Mouse (Mus musculus) forebrain, embryonic 13.5 days (tissue): Measurements from ENCODE around the gene Sorcs3. TPM values are rescaled to one million over a fixed set of nuclear protein-coding genes. Genes with fewer than 3 reads are reported as not detected.

Source experiments
- ATAC-seq: fragments of 200-750 bp; cut with Nextera tagmentation; 2 replicates; pipeline ENCODE4 v1.8.0; 2017
- H3K27ac ChIP-seq: fragments of 300-500 bp; sonication (generic); 2 replicates; pipeline ENCODE4 v1.5.1; 2015; ENCODE audit warnings: inconsistent platforms, mild to moderate bottlenecking, moderate library complexity
- H3K27me3 ChIP-seq: fragments of 300-500 bp; sonication (generic); 2 replicates; pipeline ENCODE4 v1.6.1; 2015; ENCODE audit warnings: mild to moderate bottlenecking, inconsistent platforms
- H3K36me3 ChIP-seq: fragments of 300-500 bp; sonication (generic); 2 replicates; pipeline ENCODE4 v1.6.1; 2015; ENCODE audit warnings: mild to moderate bottlenecking, inconsistent platforms; ENCODE audit not compliant: poor library complexity, severe bottlenecking
- H3K4me1 ChIP-seq: fragments of 300-500 bp; sonication (generic); 2 replicates; pipeline ENCODE4 v1.6.1; 2015; ENCODE audit warnings: inconsistent platforms
- H3K4me2 ChIP-seq: fragments of 300-500 bp; sonication (generic); 2 replicates; pipeline ENCODE4 v1.6.1; 2015; ENCODE audit warnings: inconsistent platforms, mild to moderate bottlenecking, moderate library complexity
- H3K4me3 ChIP-seq: fragments of 300-500 bp; sonication (generic); 2 replicates; pipeline ENCODE4 v1.5.1; 2015; ENCODE audit warnings: mild to moderate bottlenecking, inconsistent platforms
- H3K9ac ChIP-seq: fragments of 300-500 bp; sonication (generic); 2 replicates; pipeline ENCODE4 v1.6.1; 2015; ENCODE audit warnings: mild to moderate bottlenecking, inconsistent platforms
- H3K9me3 ChIP-seq: fragments of 300-500 bp; sonication (generic); replicated peaks from 2 replicates; pipeline ENCODE4 v1.6.1; 2016; ENCODE audit warnings: inconsistent platforms
- WGBS: fragments of 180-500 bp; shearing (Covaris S2); methylation state at CpG from one replicate; pipeline ENCODE4 v1.1.7; 2015; 5-methylcytosine and 5-hydroxymethylcytosine counted together
- polyA plus RNA-seq: library from polyadenylated mRNA; unstranded; fragments of >200 nt; fragmentation: Nextera tagmentation; extraction: Ambion mirVana; gene quantifications from 2 replicates; pipeline ENCODE4 v1.2.1, GENCODE M21; 2015

The Sorcs3 gene
- polyA plus RNA-seq, 1 experiment from 2014 or later = 3.8 TPM

DNA sequence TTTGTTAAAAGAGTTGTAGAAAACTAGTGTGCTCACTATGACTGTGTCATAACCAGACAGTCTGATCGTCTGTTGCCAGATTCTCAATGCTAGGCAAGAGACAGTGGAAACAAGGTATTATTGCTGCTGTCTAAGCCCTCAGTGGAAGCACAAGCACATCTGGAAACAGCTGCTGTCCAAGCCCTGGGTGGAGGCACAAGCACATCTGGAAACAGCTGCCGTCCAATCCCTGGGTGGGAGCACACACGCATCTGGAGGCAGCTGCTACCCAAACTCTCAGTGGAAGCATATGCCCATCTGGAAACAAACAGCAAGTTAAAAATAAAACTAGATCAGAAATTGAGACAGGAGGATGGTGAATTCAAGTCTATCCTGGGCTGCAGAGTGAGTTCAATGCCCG, 136.9 kb downstream of the Sorcs3 start:
- Histone ChIP-seq H3K36me3 (no peaks in the 10 kb centered on the region), H3K27ac (no peak overlapping the region)
- ATAC-seq = no peak

DNA sequence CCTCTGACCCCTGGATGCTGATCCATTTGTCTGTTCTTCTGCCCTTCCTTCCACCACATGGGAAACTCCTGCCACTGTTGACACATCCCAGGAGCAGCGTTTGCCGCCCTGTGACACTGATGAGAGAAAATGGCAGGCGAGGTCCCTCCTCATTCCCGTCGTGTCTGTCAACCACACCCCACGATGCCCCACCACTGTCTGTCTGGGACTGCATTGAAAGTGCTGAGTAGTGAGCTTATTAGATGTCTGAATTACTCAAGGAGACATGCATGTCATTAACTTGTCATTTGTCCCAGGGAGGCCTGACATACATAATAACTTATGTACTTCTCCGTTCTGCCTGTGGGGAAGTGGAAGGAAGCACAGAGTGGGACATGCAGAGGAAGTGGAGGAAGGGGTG, 137.6 kb downstream of the Sorcs3 start:
- Histone ChIP-seq H3K9me3 (no peaks in the 10 kb centered on the region), H3K27me3 (no peaks in the 10 kb centered on the region), H3K9ac (no peak overlapping the region), H3K27ac (no peak overlapping the region), H3K4me2 (no peak overlapping the region), H3K36me3 (no peaks in the 10 kb centered on the region), H3K4me1 (peaks cover 22% of the 10 kb centered on the region), H3K4me3 (no peak overlapping the region)
- WGBS = 62% methylated on average over 7 of the region's 7 CpGs
- ATAC-seq = peak; percentile 73

More for the DNA sequence above, 136.9 kb downstream of the Sorcs3 start:
- Histone ChIP-seq H3K27me3 (no peaks in the 10 kb centered on the region), H3K4me2 (no peak overlapping the region), H3K4me3 (no peak overlapping the region), H3K4me1 (peaks cover 22% of the 10 kb centered on the region), H3K9me3 (no peaks in the 10 kb centered on the region), H3K9ac (no peak overlapping the region)
- WGBS = 84% methylated on average over 4 of the region's 4 CpGs

DNA sequence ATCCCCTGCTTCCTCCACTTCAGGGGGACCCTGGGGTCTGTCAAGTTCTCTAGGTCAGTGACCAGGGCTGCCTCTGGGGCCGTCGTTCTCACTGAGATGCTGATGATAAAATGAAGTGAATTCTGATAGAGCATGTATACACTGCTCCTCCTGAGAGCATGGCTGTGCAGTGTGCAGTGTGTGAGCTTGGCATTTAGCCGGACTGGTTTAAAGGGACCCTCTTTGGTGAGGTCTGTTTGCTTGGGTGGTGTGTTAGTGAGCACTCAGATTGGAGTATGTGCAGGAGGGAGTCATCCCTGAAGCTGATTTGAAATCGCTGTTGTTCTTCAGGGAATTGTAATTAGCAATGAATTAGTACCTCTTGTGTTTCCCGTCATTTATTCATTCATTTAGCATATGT, 141.3 kb downstream of the Sorcs3 start:
- Histone ChIP-seq H3K9ac (no peak overlapping the region), H3K27me3 (no peaks in the 10 kb centered on the region), H3K4me1 (peaks cover 22% of the 10 kb centered on the region), H3K36me3 (no peaks in the 10 kb centered on the region), H3K27ac (no peak overlapping the region), H3K4me2 (no peak overlapping the region), H3K9me3 (no peaks in the 10 kb centered on the region), H3K4me3 (no peak overlapping the region)
- WGBS = 69% methylated on average over 5 of the region's 5 CpGs
- ATAC-seq = peak; percentile 50; the same call in 1 of the 2 replicates

DNA sequence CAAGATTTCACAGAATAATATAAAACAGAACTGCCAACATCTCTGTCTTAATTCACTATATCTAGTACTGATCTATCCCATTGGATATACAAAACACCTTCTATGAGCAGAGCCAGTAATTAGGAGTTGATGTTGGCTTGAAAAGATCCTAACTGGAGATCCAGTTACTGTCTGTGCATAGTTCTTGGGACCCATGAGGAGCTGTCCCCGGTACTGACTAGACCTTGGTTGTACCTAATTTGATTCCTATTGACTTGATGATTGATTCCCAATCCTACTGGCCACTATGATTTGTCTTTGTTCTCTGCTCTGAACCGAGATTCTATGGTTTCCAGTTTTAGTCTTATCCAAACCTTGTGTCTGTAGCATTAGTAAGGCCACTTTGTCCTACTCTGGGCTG, 151.0 kb downstream of the Sorcs3 start:
- 0 out of 2 replicates have a peak, but pooled peaks cover 5% of the 10 kb centered on the region for H3K4me1 ChIP-seq
- H3K4me2 ChIP-seq = no peak overlapping the region
- WGBS = 83% methylated on average over 2 of the region's 2 CpGs
- no peaks in the 10 kb centered on the region for H3K9me3 ChIP-seq
- H3K27ac ChIP-seq = no peak overlapping the region
- no peak overlapping the region for H3K9ac ChIP-seq
- H3K4me3 ChIP-seq = no peak overlapping the region
- H3K27me3 ChIP-seq = no peaks in the 10 kb centered on the region
- H3K36me3 ChIP-seq = no peaks in the 10 kb centered on the region
- ATAC-seq = no peak

DNA sequence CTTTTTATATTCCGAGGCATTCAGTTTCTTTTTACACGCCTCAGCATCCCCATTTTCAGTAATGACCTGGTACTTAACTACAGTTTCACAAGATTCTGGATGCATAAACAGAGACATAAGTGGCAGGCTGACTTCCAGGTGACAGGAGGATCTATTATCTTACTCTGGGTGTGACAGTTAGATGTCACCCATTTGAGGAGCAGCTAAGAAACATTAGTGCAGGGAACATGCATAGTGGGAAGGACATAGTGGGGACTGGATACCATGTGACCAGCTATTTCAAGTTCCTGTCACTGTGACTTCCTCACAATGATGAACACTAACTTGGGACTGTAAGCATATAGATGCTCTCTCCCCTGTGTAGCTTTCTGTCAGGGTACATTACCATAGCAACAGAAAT, 156.3 kb downstream of the Sorcs3 start:
- Histone ChIP-seq H3K27me3 (no peaks in the 10 kb centered on the region), H3K27ac (no peak overlapping the region), H3K4me3 (no peak overlapping the region), H3K4me2 (no peak overlapping the region), H3K9me3 (no peaks in the 10 kb centered on the region), H3K4me1 (0 out of 2 replicates have a peak, but pooled peaks cover 9% of the 10 kb centered on the region), H3K9ac (no peak overlapping the region), H3K36me3 (no peaks in the 10 kb centered on the region)
- WGBS = 46% methylated on average over 2 of the region's 2 CpGs
- ATAC-seq = no peak

DNA sequence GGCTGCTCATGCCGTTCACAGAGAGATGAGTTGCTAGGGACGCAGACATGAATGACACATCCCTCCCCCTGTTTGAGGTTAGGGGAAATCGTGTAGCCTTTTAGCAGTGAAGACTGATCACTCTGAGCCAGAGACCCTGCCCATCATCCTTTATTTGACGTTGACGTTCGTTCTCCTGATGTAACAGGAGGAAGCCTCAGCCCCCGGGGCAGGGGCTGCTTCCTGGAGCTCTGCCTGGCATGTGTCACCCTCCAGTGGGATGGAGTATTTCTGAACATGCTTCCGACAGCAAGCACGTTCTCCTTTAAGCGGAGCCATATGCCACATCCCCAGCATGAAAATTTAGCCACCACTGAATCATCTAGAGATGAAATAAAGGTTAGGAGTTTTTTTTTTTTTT, 162.2 kb downstream of the Sorcs3 start:
- no peak overlapping the region for H3K4me2 ChIP-seq
- 60% methylated on average over 10 of the region's 10 CpGs for WGBS
- no peaks in the 10 kb centered on the region for H3K36me3 ChIP-seq
- no peaks in the 10 kb centered on the region for H3K9me3 ChIP-seq
- H3K4me1 ChIP-seq = no peaks in the 10 kb centered on the region
- no peak overlapping the region for H3K27ac ChIP-seq
- H3K27me3 ChIP-seq = no peaks in the 10 kb centered on the region
- H3K4me3 ChIP-seq = no peak overlapping the region
- ATAC-seq = peak; percentile 41; the same call in 1 of the 2 replicates
- no peak overlapping the region for H3K9ac ChIP-seq

DNA sequence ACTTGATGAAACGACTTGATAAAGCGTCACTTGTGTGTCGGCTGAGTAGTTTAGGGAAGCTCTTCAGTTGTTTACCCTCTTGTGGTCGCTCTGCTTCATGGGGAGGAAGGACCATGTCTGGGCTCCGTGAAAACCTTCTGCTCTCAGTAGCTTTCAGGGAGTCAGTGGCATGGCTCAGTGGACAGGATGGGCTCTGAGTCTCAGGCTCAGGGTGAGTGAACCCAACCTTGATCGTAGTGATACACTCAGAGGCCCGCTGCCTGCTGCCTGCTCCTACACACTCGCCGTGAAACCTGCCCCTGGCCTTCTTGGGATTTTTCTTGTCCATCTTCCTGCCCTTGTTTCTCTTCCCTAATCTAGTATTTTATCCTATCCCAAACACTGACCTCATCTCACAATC, 166.0 kb downstream of the Sorcs3 start:
- no peak for ATAC-seq
- no peaks in the 10 kb centered on the region for H3K9me3 ChIP-seq
- H3K4me2 ChIP-seq = no peak overlapping the region
- H3K36me3 ChIP-seq = no peaks in the 10 kb centered on the region
- 90% methylated on average over 9 of the region's 9 CpGs for WGBS
- no peak overlapping the region for H3K4me3 ChIP-seq
- H3K9ac ChIP-seq = no peak overlapping the region
- H3K27me3 ChIP-seq = no peaks in the 10 kb centered on the region
- H3K27ac ChIP-seq = no peak overlapping the region
- H3K4me1 ChIP-seq = no peaks in the 10 kb centered on the region

DNA sequence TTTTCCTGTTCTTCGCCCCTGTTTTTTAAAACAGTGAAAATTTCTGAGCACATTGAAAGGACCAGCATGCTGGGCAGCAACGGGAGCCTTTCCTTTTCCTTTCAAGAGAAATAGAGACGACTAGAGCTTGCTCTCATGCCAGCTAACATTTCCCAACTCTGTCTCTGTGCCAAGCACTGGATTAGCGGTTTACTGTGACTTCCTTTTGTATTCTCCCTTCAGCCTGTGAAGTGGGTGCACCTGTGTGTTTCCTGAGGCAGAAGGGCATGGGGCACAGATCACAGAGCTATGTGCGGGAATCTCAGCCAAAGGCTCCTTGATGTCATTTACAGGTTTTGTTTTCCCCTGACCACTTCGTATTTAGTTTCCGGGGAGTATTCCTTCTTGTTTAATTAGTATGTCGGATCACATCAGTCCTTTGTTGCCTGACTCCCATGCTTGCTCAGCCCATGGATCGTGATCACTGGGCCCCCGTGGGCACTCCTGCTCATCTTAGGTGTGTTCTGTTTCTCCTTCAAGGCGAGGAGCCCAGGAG, 172.2 kb downstream of the Sorcs3 start:
- H3K27me3 ChIP-seq = no peaks in the 10 kb centered on the region
- no peak for ATAC-seq

DNA sequence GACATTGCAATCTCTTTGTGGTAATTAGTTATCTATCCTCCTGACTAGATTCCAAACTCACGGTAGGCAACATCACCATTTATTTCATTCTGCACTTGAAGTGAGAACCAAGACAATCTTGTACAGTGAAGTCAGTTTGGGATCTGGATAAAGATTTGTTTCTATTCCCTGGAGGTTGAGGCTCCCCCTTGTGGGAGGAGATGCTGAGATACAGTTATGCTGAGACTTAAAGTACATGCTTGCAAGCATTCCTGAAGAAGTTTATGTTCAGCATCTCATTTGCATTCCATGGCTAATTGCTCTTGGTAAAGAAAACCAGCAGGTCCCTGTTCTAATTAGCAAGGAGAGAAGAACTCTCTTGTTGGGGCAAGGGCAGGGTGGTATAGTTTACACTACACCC, 185.7 kb downstream of the Sorcs3 start:
- peaks cover 6% of the 10 kb centered on the region; the same call in 1 of the 2 replicates for H3K4me1 ChIP-seq
- 59% methylated on average over 1 of the region's 1 CpGs for WGBS
- no peaks in the 10 kb centered on the region for H3K9me3 ChIP-seq
- peaks cover 8% of the 10 kb centered on the region; the same call in 1 of the 2 replicates for H3K27me3 ChIP-seq
- no peak overlapping the region for H3K4me3 ChIP-seq
- no peaks in the 10 kb centered on the region for H3K36me3 ChIP-seq
- no peak overlapping the region for H3K9ac ChIP-seq
- no peak overlapping the region for H3K27ac ChIP-seq
- no peak overlapping the region for H3K4me2 ChIP-seq
- 0 out of 2 replicates have a peak, but pooled peaks have one; percentile 48 for ATAC-seq

More for the DNA sequence above, 172.2 kb downstream of the Sorcs3 start:
- Histone ChIP-seq H3K36me3 (no peaks in the 10 kb centered on the region), H3K9ac (no peak overlapping the region), H3K27ac (no peak overlapping the region), H3K4me1 (0 out of 2 replicates have a peak, but pooled peaks cover 5% of the 10 kb centered on the region), H3K4me2 (no peak overlapping the region), H3K4me3 (no peak overlapping the region), H3K9me3 (no peaks in the 10 kb centered on the region)
- 57% methylated on average over 11 of the region's 11 CpGs for WGBS

DNA sequence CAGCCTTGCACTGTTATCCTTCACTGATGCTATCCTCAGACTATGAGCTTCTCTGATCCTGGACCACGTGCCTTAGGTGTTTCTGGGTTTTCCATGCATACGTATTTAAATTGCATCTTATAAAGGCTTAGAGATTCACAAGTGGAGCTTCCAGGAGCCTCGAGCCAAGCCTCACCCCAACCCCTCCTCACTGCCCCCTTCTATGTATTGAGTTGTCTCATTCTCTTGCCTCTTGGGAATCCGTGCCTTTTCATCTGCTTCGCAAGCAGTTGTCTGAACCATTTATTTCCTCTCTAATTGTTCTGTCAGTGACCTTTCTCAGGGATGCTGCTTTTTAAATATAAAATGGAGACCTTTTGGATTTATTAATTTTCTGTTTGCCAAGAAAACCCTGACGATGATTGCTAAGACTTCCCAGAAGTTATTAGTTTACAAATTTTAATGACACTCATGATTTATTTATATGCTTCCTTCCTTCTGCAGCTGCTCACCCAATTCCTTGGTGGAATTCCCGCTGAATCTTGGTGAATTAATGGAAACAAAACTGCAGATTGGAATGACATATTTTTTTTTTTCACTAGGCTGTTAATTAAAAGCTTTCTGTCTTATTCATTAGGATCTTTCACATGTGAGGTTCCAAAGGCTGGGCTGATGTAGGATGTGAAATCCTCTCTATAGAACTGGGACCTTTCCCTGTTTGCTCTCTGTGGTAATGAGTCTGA, 199.1 kb downstream of the Sorcs3 start:
- no peak for ATAC-seq
- 40% methylated on average over 7 of the region's 7 CpGs for WGBS
- Histone ChIP-seq H3K9ac (no peak overlapping the region), H3K27ac (no peak overlapping the region), H3K27me3 (no peaks in the 10 kb centered on the region), H3K36me3 (no peaks in the 10 kb centered on the region), H3K4me1 (peaks cover 10% of the 10 kb centered on the region), H3K4me3 (no peak overlapping the region), H3K4me2 (no peak overlapping the region), H3K9me3 (no peaks in the 10 kb centered on the region)

DNA sequence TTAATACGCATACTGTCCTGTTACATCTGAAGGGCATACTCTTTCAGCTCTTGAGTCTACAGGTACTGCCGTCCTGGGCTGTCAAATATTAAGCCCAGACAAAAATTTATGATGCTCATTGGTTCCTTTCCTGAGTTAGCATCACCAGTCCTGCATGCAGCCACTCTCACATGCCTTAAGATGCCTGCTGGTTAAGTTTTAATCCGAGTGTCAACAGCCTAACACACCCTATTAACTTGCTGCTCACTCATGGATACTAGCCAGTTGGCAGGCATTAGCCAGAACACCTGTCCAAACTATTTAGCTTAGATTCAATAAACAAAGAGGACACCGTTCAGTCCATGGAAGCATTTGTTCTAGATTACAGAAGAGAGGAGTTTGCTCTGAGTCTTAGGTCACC, 202.4 kb downstream of the Sorcs3 start:
- Histone ChIP-seq H3K4me2 (no peak overlapping the region), H3K27me3 (no peaks in the 10 kb centered on the region), H3K9ac (no peak overlapping the region), H3K4me1 (peaks cover 10% of the 10 kb centered on the region), H3K36me3 (no peaks in the 10 kb centered on the region), H3K9me3 (no peaks in the 10 kb centered on the region), H3K4me3 (no peak overlapping the region), H3K27ac (no peak overlapping the region)
- no peak for ATAC-seq
- 83% methylated on average over 4 of the region's 4 CpGs for WGBS

DNA sequence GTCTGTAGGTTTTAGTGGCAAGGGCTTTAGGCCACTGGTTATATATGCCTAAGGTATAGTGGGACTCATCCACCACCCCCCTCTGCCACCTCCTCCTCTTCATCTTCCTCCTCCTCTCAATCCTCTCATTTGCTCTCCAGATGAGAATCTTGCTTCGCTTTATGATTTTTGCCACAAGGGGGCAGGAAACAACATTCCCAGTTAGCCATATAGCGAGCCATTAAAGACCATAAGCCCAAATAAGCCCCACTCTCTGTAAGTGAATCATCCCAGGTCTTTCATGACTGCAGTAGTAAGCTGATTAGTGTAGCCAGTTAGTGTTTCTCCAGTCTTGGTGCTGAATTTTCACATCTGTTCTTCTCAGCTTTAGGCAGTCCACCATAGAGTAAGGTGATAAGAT, 205.5 kb downstream of the Sorcs3 start:
- no peaks in the 10 kb centered on the region for H3K36me3 ChIP-seq
- WGBS = 38% methylated on average over 2 of the region's 2 CpGs
- no peak overlapping the region for H3K9ac ChIP-seq
- no peak overlapping the region for H3K27ac ChIP-seq
- no peaks in the 10 kb centered on the region for H3K9me3 ChIP-seq
- ATAC-seq = no peak
- H3K27me3 ChIP-seq = no peaks in the 10 kb centered on the region
- H3K4me2 ChIP-seq = no peak overlapping the region
- no peak overlapping the region for H3K4me3 ChIP-seq
- no peaks in the 10 kb centered on the region for H3K4me1 ChIP-seq

DNA sequence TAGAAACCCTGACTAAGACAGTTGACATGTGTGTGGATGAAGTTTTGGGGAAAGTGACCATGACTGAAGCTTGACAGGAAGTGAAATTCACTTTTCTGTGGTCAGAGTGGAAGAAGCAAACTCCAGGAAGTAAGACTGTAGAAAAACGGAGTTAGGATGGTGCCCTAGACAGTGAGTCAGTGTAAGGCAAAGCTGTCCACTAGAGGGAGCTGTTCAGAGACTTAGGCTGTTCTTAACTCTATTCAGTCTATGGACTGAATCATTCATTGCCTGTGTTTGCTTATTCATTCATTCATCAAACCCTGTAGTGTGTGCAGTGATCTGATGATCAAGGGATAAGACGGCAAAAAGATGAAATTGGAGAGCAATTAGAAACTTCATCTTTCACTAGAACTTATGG, 208.0 kb downstream of the Sorcs3 start:
- Histone ChIP-seq H3K9me3 (no peaks in the 10 kb centered on the region), H3K4me2 (no peak overlapping the region), H3K4me1 (no peaks in the 10 kb centered on the region), H3K9ac (no peak overlapping the region), H3K36me3 (no peaks in the 10 kb centered on the region), H3K4me3 (no peak overlapping the region), H3K27ac (no peak overlapping the region), H3K27me3 (no peaks in the 10 kb centered on the region)
- WGBS = 59% methylated on average over 2 of the region's 2 CpGs
- no peak for ATAC-seq
